Mouse (Mus musculus): ENCODE measurements around the gene Gm49450.
"Not testable (repeated sequence)": the region's sequence is repeated elsewhere in the genome, so short reads cannot be mapped to it uniquely, and the experiment has no call there.

Gm49450 gene

DNA sequence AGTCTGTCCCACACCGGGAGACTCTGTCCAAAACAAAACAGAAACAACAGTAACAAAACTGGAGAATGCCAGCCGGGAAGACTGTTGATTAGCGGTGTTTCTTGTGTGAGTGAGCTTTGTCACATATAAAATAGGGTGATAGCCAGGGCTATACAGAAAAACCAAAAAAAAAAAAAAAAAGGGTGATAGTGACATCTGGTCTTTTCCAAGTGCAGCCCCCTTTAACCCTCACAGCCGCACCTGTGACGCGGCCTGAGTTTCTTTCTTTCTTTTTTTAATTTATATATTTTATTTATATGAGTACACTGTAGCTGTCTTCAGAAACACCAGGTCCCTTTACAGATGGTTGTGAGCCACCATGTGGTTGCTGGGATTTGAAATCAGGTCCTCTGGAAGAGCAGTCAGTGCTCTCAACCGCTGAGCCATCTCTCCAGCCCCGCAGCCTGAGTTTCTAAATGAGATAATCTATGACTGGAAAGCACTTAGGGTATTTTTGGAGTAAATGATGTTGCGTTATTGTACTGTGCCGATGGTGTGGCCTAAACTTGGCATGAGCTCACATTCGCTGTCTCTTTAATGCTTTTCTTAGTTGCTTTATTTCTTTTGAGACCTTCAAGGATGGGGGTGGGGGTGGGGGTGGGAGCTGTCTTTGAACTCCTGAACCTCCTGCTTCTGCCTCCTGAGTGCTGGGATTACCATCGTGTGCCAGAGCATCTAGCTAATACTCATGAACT is 32.8 kb upstream of the Gm49450 start:
- DNase-seq (ENCODE audit: extremely low spot score, low read depth, low spot score), result no peak

DNA sequence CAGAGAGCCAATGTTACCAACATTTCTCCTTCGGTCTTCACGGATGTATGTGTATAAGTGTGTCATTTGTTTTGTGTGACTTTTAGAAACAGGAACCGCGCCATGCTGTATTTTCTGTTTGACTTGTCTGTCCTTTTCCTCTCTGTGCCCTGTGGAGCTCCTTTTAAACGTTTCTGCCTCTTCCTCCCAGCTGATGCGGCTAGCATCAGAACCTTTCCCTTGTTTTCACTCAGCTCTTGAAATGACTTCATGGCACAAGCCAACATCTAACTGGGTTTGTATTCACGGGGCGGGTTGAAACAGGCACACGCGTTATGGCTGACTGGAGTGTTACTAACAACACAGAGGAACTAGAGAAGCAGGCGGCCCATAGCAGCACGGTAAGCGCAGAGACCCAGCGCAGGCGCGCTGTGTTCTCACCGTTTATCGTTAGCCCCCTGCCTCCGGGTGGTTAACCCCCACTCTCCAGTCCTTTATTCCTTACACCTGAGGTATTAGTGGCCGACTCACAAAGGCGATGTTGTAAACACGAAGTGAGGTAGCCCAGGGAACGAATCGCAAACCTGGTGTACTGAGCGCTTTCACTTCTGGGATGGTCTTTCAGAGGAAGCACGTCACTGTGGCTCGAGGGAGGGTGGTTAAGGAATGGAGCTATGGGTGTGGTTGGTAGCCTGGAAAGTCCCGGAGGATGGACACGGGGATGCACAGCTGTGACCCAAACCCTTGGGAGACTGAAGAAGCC is 32.1 kb upstream of the Gm49450 start:
- DNase-seq (ENCODE audit: extremely low spot score, low read depth, low spot score), result no peak

DNA sequence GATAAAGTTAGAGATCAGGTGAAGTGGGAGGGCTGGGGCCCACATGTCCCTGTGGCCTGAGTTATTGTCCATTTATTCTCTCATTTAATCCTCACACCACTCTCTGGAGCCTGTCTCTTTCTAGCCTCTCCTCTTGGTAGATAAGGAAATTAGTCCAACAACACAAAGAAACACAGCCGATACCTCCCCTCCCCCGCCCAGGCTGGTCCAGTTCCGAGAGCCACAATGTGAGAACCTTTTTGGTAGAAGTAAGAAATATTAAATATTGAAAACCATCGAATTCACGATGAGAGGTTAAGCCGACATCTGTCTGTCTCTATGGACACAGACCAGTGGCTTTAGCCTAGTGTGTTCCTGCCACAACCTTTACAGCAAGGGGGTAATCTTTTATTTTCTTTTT is 31.3 kb upstream of the Gm49450 start:
- no peak for DNase-seq (ENCODE audit: extremely low spot score, low read depth, low spot score)

DNA sequence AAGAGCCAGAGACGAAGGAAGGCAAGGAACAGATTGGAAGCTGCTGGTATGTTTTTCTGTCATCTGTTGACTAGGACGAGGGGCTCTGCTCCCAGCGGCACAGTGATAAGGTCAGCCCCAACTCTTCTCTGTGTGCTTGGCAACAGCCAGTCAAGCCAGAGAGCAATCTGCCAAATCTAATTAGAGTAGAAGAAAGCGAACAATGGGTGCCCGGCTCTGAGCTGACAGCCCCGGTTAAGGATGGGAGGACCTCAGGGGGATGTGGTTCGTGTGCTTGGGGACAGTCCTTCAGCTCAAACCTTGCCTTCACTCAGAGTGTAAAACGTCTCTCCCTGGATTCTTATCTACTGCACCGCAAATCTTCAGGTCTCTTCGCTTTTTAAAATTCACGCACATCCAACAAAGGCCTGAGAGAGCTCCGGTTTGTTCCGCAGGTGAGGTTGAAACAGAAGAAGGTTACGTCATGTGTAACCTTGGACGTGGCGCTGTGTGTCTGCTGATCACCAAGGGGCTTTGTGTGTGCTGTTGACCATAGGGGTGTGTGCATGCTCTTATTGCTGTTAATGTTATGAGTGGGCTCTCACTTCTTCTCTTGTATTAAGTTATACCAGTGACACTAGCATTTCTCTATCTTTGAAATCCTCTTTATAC is 30.2 kb upstream of the Gm49450 start:
- DNase-seq (ENCODE audit: extremely low spot score, low read depth, low spot score), result no peak

DNA sequence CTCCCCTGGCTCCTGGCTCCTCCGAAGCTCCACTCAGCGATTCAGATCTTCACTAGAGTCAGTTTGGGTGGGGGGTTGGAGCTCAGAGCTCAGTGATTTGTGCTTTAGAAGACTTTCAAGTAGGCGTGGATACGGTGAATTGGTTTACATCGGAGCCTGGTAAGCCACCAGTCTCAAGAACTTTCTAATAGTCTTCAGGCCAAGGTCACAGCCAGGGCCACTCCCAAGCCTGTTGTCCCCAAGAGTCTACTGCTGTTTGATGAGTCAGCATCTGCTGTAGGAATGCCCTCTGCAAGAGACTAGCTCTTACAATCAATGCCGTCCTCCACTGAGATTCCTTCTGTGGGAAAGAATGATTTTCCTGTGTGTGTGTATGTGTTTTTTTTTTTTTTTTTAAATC is 28.7 kb upstream of the Gm49450 start:
- DNase-seq (ENCODE audit: extremely low spot score, low read depth, low spot score), result no peak

DNA sequence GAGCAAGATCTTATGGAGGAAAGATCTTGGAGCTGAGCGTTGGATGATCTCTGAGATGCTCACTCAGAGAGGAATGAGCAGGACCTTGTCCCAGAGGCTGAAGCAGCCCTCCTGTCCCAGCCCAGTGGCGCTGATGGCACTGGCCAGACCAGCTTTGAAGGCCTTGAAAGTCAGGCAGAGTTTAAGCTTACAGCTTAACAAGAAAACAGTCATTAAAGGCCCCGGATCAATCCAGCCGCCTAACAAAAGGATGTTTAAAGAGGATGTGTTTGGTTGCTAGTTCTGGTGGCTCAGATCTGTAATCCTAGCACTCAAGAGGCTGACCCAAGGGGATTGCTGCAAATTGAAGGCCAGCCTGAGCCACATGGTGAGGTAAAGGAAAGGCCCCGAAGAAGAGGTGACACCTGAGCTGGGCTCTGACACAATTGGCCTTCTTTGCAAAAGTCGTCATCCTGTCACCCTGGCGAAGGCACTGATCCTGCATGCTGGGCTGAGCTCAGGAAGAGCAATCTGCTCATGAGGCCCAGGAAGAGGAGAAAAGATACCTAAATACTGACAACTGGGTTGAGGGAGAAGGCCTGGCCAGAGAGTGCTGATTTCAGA is 26.8 kb upstream of the Gm49450 start:
- DNase-seq (ENCODE audit: extremely low spot score, low read depth, low spot score), result no peak

DNA sequence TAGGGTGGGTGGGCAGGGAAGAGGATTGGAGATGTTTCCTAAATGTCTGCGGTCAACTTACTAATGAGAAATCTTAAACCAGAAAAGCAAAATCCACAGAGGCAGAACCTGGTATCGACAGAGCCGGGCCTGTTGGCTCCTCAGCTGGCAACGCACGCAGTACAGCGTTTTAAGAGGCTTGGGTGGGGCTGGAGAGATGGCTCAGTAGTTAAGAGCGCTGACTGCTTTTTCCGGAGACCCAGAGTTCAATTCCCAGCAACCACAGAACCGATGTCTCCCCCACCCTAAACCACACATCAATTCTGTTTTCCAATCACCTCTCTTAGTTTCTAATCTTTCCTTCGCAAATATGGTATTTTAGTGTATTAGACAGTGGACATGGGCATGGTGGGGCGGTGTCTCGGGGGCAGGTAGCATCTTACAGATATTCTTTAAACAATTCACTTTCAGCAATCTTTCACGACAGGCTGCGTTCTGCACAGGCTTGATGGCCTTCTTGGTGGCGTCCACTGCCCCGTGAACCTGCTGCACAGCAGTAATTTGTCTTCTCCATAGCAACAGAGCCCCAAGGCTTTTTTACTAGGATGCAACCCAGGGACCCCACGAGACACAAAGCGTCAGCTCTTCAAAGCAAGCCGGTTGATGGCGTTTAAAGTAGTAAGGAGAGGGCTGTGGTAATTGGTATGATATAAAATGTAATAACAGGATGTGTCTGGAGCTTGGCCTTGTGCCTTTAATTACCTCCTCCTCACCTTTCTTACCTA is 25.2 kb upstream of the Gm49450 start:
- no peak for DNase-seq (ENCODE audit: extremely low spot score, low read depth, low spot score)

DNA sequence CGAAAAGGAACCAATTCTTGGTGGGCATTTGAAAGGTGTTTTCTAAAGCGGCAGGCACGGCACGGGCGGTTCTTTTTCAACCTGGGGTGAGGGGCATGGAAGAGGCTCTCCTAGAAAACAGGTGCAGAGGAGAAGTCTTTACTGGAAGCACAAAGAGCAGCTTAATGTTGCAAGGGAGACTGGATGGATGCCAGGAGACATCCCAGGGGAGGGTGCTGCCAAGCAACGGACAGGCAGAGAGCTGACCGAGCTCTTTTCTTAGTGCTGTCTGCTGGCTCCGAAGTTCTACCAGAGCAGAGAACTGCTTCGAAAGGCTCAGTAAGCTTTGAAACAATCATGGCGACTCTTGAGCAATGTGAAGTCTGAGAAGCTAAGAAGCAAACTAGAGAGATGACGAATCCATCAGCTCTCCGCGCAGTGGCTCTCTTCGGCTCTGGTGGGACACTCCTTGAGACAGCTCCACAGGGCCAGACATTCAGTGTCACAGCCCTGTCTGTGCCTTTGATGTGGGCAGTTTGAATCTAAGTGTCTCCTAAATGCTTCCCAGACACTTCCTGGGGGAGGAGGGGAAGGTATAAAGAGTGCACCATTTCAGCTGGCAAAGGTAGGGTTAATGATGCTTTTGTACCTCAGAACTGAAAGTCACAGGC is 24.5 kb upstream of the Gm49450 start:
- no peak for DNase-seq (ENCODE audit: extremely low spot score, low read depth, low spot score)

DNA sequence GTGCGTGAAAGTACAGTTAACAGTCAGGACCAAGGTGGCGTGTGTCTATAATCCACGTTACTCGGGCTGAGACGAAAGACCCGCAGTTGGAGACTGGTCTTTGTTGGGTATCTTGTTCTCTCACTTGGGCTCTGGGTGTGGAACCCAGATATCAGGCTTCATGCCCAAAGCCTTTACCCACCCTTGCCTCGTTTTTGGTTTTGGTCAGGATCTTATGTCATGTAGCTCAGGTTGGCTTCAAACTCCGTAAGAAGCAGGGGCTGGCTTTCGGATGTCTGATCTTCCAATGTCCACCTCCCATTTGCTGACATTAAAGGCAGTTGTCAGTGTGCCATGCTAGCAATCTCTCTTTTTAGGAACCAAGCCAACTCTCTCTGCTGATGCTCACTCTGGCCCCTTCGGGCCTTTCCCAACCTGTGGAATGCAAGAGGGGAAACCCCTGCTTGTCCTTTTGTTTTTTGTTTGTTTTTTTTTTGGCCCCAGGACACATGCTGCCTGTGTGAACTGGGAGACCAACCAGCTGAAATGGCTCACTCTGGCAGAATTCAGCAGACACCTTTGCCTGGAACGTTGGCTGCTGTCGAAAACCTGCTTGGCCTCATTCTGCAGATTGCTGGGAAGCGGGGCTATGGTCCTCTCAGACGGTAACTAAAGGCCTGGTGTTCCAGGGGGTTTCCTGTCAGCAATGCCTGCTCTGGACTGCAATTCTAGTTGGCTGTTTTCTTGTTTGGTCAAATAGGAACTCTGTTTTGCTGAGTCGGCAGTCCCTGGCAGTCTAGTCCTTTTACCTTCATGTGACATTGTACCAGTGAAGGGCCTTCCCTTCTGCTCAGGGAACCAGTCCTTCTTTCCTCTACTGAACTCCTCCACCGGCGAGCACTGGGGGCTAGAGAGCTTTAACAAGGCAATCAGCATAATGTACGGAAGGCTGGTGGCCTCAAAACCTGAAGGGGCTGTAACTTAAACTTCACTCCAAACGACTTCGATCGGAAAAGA is 23.7 kb upstream of the Gm49450 start:
- DNase-seq (ENCODE audit: extremely low spot score, low read depth, low spot score), result no peak

DNA sequence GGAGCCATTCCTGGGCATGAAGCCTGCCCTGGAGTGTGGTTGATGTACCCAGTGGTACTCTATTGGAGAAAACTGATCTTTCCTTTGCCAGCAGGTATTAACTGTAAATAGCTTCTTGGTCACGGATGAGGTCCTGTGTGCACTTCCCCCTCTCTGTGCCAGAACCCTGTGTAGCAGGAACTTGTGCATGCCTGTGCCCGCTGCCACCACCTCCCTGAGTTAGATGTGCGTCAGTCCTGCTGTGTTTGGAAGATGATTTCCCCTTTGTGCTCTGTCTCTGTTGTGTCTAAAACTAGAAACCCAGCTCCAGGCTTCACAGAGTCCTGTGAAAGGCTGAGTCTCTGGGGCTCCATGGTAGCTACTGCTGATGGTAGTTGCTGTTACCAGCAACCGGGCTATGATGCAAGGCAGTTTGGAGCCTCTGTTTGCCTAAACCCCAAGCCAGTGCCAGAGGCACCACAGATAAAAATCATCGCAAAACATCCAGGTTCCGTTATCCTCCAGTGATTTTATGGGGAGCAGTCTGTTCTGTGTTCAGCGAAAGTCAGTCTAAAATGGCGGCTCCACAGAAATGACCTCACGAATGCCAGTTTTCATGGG is 19.8 kb upstream of the Gm49450 start:
- DNase-seq (ENCODE audit: extremely low spot score, low read depth, low spot score), result no peak

DNA sequence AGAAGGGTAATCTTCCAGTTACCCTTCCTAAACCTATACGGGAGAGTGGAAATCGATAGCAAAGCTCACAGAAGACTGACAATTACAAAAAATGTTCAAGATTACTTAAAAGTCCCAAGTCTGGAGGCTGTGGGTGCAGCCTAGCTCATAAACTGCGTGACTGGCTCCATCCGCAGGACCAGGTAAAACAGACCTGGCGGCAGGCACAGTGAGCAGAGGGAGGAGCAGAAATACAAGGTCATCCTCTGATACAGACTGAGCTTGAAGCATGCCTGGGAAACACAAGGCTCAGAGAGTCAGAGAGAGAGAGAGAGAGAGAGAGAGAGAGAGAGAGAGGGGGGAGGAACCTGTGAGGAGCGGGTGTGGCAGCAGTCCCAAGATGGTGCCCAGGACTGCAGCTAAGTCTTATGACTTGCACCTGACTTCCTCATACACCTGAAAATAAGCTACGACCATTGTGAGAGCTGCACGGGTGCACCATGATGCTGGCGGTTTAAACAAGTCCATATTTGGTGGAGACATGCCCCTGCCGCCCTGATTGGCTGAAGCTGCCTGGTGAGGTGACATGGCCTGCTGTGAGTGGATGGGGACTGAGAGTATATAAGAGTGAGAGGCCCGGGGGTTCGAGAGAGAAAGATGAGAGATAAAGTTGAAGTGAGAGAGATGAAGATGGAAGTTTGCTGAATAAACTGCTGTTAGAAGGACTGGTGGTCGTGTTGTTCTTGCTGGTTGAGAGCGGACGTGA is 18.4 kb upstream of the Gm49450 start:
- not testable (repeated sequence) for DNase-seq (ENCODE audit: extremely low spot score, low read depth, low spot score)

DNA sequence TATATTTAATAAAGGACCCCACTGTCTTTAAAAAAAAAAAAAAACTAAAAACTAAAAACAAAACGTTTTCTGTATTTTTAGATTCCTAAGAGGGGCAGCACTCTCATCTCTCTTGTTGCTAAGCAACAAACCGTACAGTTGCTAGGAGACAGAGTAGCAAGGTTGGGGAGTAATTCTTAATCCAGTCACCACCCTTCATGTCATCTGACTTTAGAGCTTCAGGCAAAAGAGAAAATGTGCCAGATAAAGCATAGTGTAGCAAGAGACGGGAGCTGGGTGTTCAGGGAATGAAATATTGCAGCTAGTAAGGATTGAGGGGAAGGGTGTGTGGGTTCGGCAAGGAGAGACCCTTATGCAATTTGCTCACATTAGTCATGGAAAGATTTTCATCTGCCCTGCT is 17.8 kb upstream of the Gm49450 start:
- no peak for DNase-seq (ENCODE audit: extremely low spot score, low read depth, low spot score)

DNA sequence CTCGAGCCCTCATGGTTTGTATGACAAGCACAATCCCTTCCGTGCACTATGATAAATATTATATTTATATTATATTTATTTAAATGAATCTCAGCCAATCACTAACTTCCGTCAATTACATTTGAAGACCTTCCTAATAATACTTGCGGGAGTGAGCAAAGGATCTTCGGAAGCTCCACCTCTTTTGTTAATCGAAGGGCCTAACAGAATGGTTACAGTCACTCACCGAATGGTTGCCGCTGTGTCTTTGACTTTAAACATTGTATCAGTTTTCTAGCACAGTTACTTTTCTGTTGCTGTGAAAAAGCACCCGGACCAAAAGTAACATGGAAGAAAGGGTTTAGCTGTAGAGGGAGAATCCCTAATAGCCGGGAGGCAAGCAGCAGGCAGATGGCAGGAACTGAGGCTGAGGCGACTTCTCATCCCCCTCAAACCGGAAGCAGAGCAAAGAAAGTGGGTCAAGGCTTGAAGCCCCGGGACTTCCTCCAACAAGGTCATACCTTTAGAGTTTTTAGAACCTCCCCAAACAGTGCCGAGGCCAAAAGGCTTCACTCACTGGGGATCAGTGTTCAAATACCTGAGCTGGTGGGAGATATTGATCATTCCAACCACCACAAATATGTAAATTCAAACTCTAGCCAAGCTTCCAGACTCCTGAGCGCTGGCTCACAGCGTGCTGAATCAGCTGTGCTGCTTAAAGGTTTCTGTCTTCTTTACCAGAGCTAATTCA is 16.2 kb upstream of the Gm49450 start:
- DNase-seq (ENCODE audit: extremely low spot score, low read depth, low spot score), result no peak

DNA sequence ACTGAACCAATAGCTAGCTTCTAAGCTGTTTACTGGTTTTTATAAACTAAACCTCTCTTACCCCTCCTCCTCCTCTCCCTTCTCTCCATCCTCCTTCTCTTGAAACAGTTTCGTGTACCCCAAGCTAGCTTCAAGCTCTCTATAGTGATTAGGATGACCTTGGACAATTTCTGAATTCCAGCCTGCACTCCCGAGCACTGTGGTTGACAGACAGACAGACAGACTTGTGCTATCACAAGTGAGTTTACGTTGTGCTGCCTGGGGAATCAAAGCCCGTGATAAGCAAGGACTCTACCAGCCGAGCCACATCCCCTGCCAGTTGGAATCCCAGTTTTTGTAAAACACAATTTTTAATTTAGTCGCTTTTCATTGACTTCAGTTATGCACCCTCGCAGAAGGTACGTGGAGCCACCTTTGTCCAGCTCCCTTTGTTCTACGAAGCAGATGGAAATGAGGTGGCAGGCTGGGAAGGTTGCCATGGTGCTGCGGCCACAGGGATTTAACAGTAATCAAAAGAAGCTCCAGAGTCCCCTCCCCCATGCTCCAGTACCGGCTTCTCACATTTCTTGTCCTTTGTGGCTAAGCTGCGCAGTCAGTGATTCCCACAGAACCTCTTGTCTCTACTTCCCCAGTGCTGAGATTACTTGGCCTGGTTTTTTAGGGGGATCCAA is 15.5 kb upstream of the Gm49450 start:
- no peak for DNase-seq (ENCODE audit: extremely low spot score, low read depth, low spot score)

DNA sequence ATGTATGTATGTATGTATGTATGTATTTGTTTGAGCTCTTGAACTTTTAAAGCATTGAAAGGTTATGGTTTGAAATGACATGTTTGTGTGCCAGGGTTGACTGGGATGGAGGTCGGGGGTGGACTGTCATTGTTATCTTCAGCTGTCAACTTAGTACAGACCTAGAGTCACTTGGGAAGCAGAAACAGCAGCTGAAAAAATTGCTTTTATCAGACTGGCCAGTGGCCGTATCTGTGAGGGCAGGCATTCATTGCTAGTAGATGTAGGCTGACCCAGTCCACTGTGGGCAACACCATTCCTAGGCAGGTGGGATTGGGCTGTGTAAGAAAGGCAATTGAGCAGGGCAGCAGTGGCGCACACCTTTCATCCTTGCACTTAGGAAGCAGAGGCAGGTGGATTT is 6.2 kb upstream of the Gm49450 start:
- DNase-seq (ENCODE audit: extremely low spot score, low read depth, low spot score), result no peak

DNA sequence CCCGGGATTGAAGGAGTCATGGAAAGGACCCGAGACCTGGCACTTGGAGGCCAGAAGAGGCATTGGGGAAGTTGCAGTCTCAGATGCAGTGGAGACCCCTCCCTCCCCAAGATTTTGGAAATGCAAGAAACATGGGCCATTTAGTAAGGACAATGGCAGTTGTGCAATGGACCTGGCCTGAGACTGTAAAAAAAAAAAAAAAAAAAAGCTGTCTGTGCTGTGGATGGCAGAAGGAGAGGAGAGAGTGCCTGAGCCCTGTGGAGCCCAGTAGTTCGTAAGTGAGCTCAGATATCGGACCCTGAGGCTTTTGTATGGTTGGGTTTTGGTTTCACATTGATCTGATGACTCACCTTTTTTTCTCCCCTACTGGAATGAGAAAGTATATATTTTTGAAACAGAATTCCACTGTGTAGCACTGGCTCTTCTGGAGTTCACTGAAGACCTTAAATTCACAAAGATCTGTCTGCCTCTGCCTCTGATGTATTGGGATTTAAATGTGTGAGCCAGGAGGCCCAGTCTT is 5.6 kb upstream of the Gm49450 start:
- DNase-seq (ENCODE audit: extremely low spot score, low read depth, low spot score), result no peak

DNA sequence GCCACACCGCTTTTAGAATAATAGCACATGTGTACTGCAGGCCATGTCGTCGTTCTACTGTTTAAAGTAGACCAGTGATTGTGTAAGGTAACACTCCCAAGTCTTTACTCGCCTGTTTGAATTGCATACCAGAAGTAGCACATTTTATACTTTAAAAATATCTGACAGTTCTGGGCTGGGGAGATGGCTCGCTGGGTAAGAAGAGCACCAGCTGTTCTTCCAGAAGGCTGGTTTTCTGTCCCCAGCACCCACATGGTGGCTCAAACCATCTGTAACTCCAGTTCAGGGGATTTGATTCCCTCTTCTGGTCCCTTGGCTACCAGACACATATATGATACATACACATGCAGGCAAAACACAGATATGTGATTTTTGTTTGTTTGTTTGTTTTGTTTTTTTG is 4.1 kb upstream of the Gm49450 start:
- DNase-seq (ENCODE audit: extremely low spot score, low read depth, low spot score), result no peak

All from hindlimb bud, embryonic 11.5 days (tissue).